Mouse (Mus musculus): Measurements from ENCODE around the gene Sirt5. TPM values are rescaled to one million over a fixed set of nuclear protein-coding genes. Genes with fewer than 3 reads are reported as not detected.

Gene Sirt5
- 4.3 and 12.8 TPM in 2 replicates for total RNA-seq (2014; fragmentation: Nextera tagmentation)
- total RNA-seq (2017) = 5.8 and 6.2 TPM in 2 replicates

- ATAC-seq (replicated peaks; ENCODE audit: low FRiP score, low TSS enrichment, poor library complexity, severe bottlenecking) = peak; percentile 98
Observed at GRCm38 (mm10) chr13:43364985-43365824, at the start of gene Sirt5. Sirt5 (plus strand) TSS chr13:43365496.

GRCm38 (mm10) chr13:43317411-43317810 lies 47.9 kb upstream of the Sirt5 start:
- ATAC-seq (replicated peaks; ENCODE audit: low FRiP score, low TSS enrichment, poor library complexity, severe bottlenecking) = no peak

GRCm38 (mm10) chr13:43319396-43319795 lies 45.9 kb upstream of the Sirt5 start:
- no peak for ATAC-seq (replicated peaks; ENCODE audit: low FRiP score, low TSS enrichment, poor library complexity, severe bottlenecking)

GRCm38 (mm10) chr13:43321492-43321891 lies 43.8 kb upstream of the Sirt5 start:
- no peak for ATAC-seq (replicated peaks; ENCODE audit: low FRiP score, low TSS enrichment, poor library complexity, severe bottlenecking)

GRCm38 (mm10) chr13:43325427-43325826 lies 39.9 kb upstream of the Sirt5 start:
- no peak for ATAC-seq (replicated peaks; ENCODE audit: low FRiP score, low TSS enrichment, poor library complexity, severe bottlenecking)

- ATAC-seq (replicated peaks; ENCODE audit: low FRiP score, low TSS enrichment, poor library complexity, severe bottlenecking) = no peak
Observed at GRCm38 (mm10) chr13:43331721-43332444, 33.4 kb upstream of the Sirt5 start.

- ATAC-seq (replicated peaks; ENCODE audit: low FRiP score, low TSS enrichment, poor library complexity, severe bottlenecking) = no peak
Observed at GRCm38 (mm10) chr13:43332591-43332990, 32.7 kb upstream of the Sirt5 start.

GRCm38 (mm10) chr13:43336425-43337221 lies 28.7 kb upstream of the Sirt5 start:
- no peak for ATAC-seq (replicated peaks; ENCODE audit: low FRiP score, low TSS enrichment, poor library complexity, severe bottlenecking)

GRCm38 (mm10) chr13:43338001-43338400 lies 27.3 kb upstream of the Sirt5 start:
- ATAC-seq (replicated peaks; ENCODE audit: low FRiP score, low TSS enrichment, poor library complexity, severe bottlenecking) = no peak

- ATAC-seq (replicated peaks; ENCODE audit: low FRiP score, low TSS enrichment, poor library complexity, severe bottlenecking) = no peak
Observed at GRCm38 (mm10) chr13:43338632-43339031, 26.7 kb upstream of the Sirt5 start.

- no peak for ATAC-seq (replicated peaks; ENCODE audit: low FRiP score, low TSS enrichment, poor library complexity, severe bottlenecking)
Observed at GRCm38 (mm10) chr13:43346825-43347224, 18.5 kb upstream of the Sirt5 start.

GRCm38 (mm10) chr13:43349376-43349775 lies 15.9 kb upstream of the Sirt5 start:
- no peak for ATAC-seq (replicated peaks; ENCODE audit: low FRiP score, low TSS enrichment, poor library complexity, severe bottlenecking)

- no peak for ATAC-seq (replicated peaks; ENCODE audit: low FRiP score, low TSS enrichment, poor library complexity, severe bottlenecking)
Observed at GRCm38 (mm10) chr13:43350489-43351169, 14.7 kb upstream of the Sirt5 start.

- no peak for ATAC-seq (replicated peaks; ENCODE audit: low FRiP score, low TSS enrichment, poor library complexity, severe bottlenecking)
Observed at GRCm38 (mm10) chr13:43353356-43353755, 11.9 kb upstream of the Sirt5 start.

- ATAC-seq (replicated peaks; ENCODE audit: low FRiP score, low TSS enrichment, poor library complexity, severe bottlenecking) = no peak
Observed at GRCm38 (mm10) chr13:43354362-43354761, 10.9 kb upstream of the Sirt5 start.

- no peak for ATAC-seq (replicated peaks; ENCODE audit: low FRiP score, low TSS enrichment, poor library complexity, severe bottlenecking)
Observed at GRCm38 (mm10) chr13:43356346-43357125, 8.8 kb upstream of the Sirt5 start.

GRCm38 (mm10) chr13:43360534-43360933 lies 4.8 kb upstream of the Sirt5 start:
- ATAC-seq (replicated peaks; ENCODE audit: low FRiP score, low TSS enrichment, poor library complexity, severe bottlenecking) = peak; percentile 52; the same call in 1 of the 2 replicates

- no peak for ATAC-seq (replicated peaks; ENCODE audit: low FRiP score, low TSS enrichment, poor library complexity, severe bottlenecking)
Observed at GRCm38 (mm10) chr13:43362353-43362752, 2.9 kb upstream of the Sirt5 start.

GRCm38 (mm10) chr13:43365825-43366184 lies 509 bp downstream of the Sirt5 start:
- 0 out of 2 replicates have a peak, but pooled peaks have one; percentile 4 for ATAC-seq (replicated peaks; ENCODE audit: low FRiP score, low TSS enrichment, poor library complexity, severe bottlenecking)
